Mouse (Mus musculus) lung, postnatal 0 days (tissue): ENCODE data around the gene Arid5b. TPM values are rescaled to one million over a fixed set of nuclear protein-coding genes. Genes with fewer than 3 reads are reported as not detected.

Experiments used
- ATAC-seq: fragments of 200-750 bp; cut with Nextera tagmentation; 2 replicates; pipeline ENCODE4 v1.8.0; 2017; ENCODE audit warnings: moderate library complexity
- DNase-seq: peaks from one replicate; pipeline ENCODE4 v3.0.0-alpha.2; 2016; ENCODE audit warnings: low spot score
- H3K27ac ChIP-seq: fragments of 300-500 bp; sonication (generic); 2 replicates; pipeline ENCODE4 v1.5.1; 2014; ENCODE audit warnings: antibody characterized with exemption, mild to moderate bottlenecking, low read length, mixed read lengths
- H3K27me3 ChIP-seq: fragments of 300-500 bp; sonication (generic); replicated peaks from 2 replicates; pipeline ENCODE4 v1.6.1; 2014; ENCODE audit warnings: low read length, mixed read lengths; ENCODE audit not compliant: insufficient read depth
- H3K36me3 ChIP-seq: fragments of 300-500 bp; sonication (generic); 2 replicates; pipeline ENCODE4 v1.6.1; 2014; ENCODE audit warnings: low read length, mixed read lengths; ENCODE audit not compliant: insufficient read depth
- H3K4me1 ChIP-seq: fragments of 300-500 bp; sonication (generic); 2 replicates; pipeline ENCODE4 v1.6.1; 2014; ENCODE audit warnings: antibody characterized with exemption, low read depth, low read length, mixed read lengths; ENCODE audit not compliant: insufficient read depth
- H3K4me2 ChIP-seq: fragments of 300-500 bp; sonication (generic); replicated peaks from 2 replicates; pipeline ENCODE4 v1.6.1; 2014; ENCODE audit warnings: low read depth, mild to moderate bottlenecking, low read length, moderate library complexity, mixed read lengths
- H3K4me3 ChIP-seq: fragments of 300-500 bp; sonication (generic); 2 replicates; pipeline ENCODE4 v1.5.1; 2014; ENCODE audit warnings: low read depth, low read length
- H3K9ac ChIP-seq: fragments of 300-500 bp; sonication (generic); replicated peaks from 2 replicates; pipeline ENCODE4 v1.6.1; 2014; ENCODE audit warnings: low read depth, mild to moderate bottlenecking
- H3K9me3 ChIP-seq: fragments of 300-500 bp; sonication (generic); 2 replicates; pipeline ENCODE4 v1.6.1; 2016; ENCODE audit warnings: low read length, mixed read lengths
- CTCF ChIP-seq: IDR thresholded peaks from 2 replicates; pipeline ENCODE4 v1.5.1; 2016; ENCODE audit warnings: antibody characterized with exemption, mild to moderate bottlenecking
- EP300 ChIP-seq: IDR thresholded peaks from 2 replicates; pipeline ENCODE4 v1.6.1; 2016; ENCODE audit warnings: antibody characterized with exemption, mild to moderate bottlenecking, control low read depth
- WGBS: fragments of 180-500 bp; shearing (Covaris S2); extraction: QIAGEN DNeasy Blood & Tissue Kit; methylation state at CpG from one replicate; pipeline ENCODE4 v1.1.7; 2014; 5-methylcytosine and 5-hydroxymethylcytosine counted together
- polyA plus RNA-seq: library from polyadenylated mRNA; unstranded; fragments of >200 nt; fragmentation: Nextera tagmentation; extraction: Ambion mirVana; gene quantifications from 2 replicates; pipeline ENCODE4 v1.2.1, GENCODE M21; 2015

Arid5b gene
- polyA plus RNA-seq, 1 experiment from 2014 or later = 42.8 TPM

- ATAC-seq = no peak
- no peak overlapping the region for H3K4me3 ChIP-seq
- 74% methylated on average over 2 of the region's 2 CpGs for WGBS
Observed at GRCm38 (mm10) chr10:68164137-68164536, 114.4 kb downstream of the Arid5b start.

GRCm38 (mm10) chr10:68159759-68160158 is 118.8 kb downstream of the Arid5b start:
- ATAC-seq (no peak), DNase-seq (no peak)
- no peak for TF ChIP-seq CTCF
- Histone ChIP-seq H3K36me3 (no peaks in the 10 kb centered on the region), H3K4me1 (peaks cover 6% of the 10 kb centered on the region; the same call in 1 of the 2 replicates), H3K4me2 (no peak overlapping the region), H3K27ac (no peak overlapping the region), H3K9me3 (no peaks in the 10 kb centered on the region), H3K27me3 (no peaks in the 10 kb centered on the region), H3K4me3 (no peak overlapping the region), H3K9ac (no peak overlapping the region)
- WGBS = 84% methylated on average over 9 of the region's 9 CpGs

More at GRCm38 (mm10) chr10:68164137-68164536, 114.4 kb downstream of the Arid5b start:
- Histone ChIP-seq H3K27me3 (no peaks in the 10 kb centered on the region), H3K4me2 (no peak overlapping the region), H3K36me3 (no peaks in the 10 kb centered on the region), H3K27ac (no peak overlapping the region), H3K9ac (no peak overlapping the region), H3K9me3 (no peaks in the 10 kb centered on the region), H3K4me1 (peaks cover 10% of the 10 kb centered on the region; the same call in 1 of the 2 replicates)
- TF ChIP-seq EP300 (no peak), CTCF (no peak)
- no peak for DNase-seq

GRCm38 (mm10) chr10:68158555-68158954 is 120.0 kb downstream of the Arid5b start:
- Histone ChIP-seq H3K4me3 (no peak overlapping the region), H3K27me3 (no peaks in the 10 kb centered on the region), H3K36me3 (no peaks in the 10 kb centered on the region), H3K4me2 (no peak overlapping the region), H3K4me1 (peaks cover 6% of the 10 kb centered on the region; the same call in 1 of the 2 replicates), H3K9me3 (no peaks in the 10 kb centered on the region), H3K9ac (no peak overlapping the region), H3K27ac (no peak overlapping the region)
- ATAC-seq (no peak), DNase-seq (no peak)
- WGBS = 45% methylated on average over 5 of the region's 5 CpGs
- no peak for TF ChIP-seq EP300
- TF ChIP-seq CTCF = no peak

GRCm38 (mm10) chr10:68157511-68157910 is 121.0 kb downstream of the Arid5b start:
- H3K9ac ChIP-seq = no peak overlapping the region
- WGBS = 52% methylated on average over 8 of the region's 8 CpGs
- no peaks in the 10 kb centered on the region for H3K9me3 ChIP-seq
- no peaks in the 10 kb centered on the region for H3K27me3 ChIP-seq
- TF ChIP-seq EP300 = no peak
- TF ChIP-seq CTCF = no peak
- no peak overlapping the region for H3K4me3 ChIP-seq
- peaks cover 6% of the 10 kb centered on the region; the same call in 1 of the 2 replicates for H3K4me1 ChIP-seq
- H3K27ac ChIP-seq = no peak overlapping the region
- H3K4me2 ChIP-seq = no peak overlapping the region; the same call in 1 of the 2 replicates
- no peaks in the 10 kb centered on the region for H3K36me3 ChIP-seq
- DNase-seq (peak; percentile 63), ATAC-seq (peak; percentile 62)

GRCm38 (mm10) chr10:68156646-68157245 is 121.8 kb downstream of the Arid5b start:
- Histone ChIP-seq H3K36me3 (no peaks in the 10 kb centered on the region), H3K9ac (no peak overlapping the region), H3K9me3 (no peaks in the 10 kb centered on the region), H3K4me3 (no peak overlapping the region), H3K27me3 (no peaks in the 10 kb centered on the region), H3K27ac (no peak overlapping the region), H3K4me2 (no peak overlapping the region), H3K4me1 (peaks cover 6% of the 10 kb centered on the region; the same call in 1 of the 2 replicates)
- DNase-seq (no peak), ATAC-seq (no peak)
- WGBS = 51% methylated on average over 10 of the region's 10 CpGs
- TF ChIP-seq EP300 = no peak

GRCm38 (mm10) chr10:68156159-68156558 is 122.4 kb downstream of the Arid5b start:
- no peak overlapping the region for H3K27ac ChIP-seq
- no peaks in the 10 kb centered on the region for H3K27me3 ChIP-seq
- H3K4me1 ChIP-seq = peaks cover 6% of the 10 kb centered on the region; the same call in 1 of the 2 replicates
- no peak overlapping the region for H3K9ac ChIP-seq
- TF ChIP-seq CTCF = peak; percentile 47
- no peak for TF ChIP-seq EP300
- 85% methylated on average over 6 of the region's 6 CpGs for WGBS
- no peak for ATAC-seq
- no peak overlapping the region for H3K4me3 ChIP-seq
- no peaks in the 10 kb centered on the region for H3K36me3 ChIP-seq
- DNase-seq = peak; percentile 37
- H3K4me2 ChIP-seq = no peak overlapping the region
- H3K9me3 ChIP-seq = no peaks in the 10 kb centered on the region
